Mouse (Mus musculus) gastrocnemius, postnatal 14 days (tissue): ENCODE measurements around the gene Focad. TPM values are rescaled to one million over a fixed set of nuclear protein-coding genes. Genes with fewer than 3 reads are reported as not detected.

ENCODE experiments used
- DNase-seq: peaks from one replicate; pipeline ENCODE4 v3.0.0; 2021; ENCODE audit warnings: mixed read lengths
- intact Hi-C: fragments of 180-260 bp; cut with DNase I; formaldehyde crosslinking; loops from one replicate; pipeline ENCODE4 v1.15.1; 2025; ENCODE audit warnings: low total_unique reads
- total RNA-seq, 2 experiments: library from RNA; stranded (reverse); gene quantifications; 2 replicates each; pipeline ENCODE4 v1.2.3; 2021

The Focad gene
- total RNA-seq, 2 experiments from 2014 or later = 12.0 to 14.6 TPM

- no peak for DNase-seq
- intact Hi-C loops = no loop called here
Observed at GRCm38 (mm10) chr4:88138366-88138917, 44.0 kb downstream of the Focad start.

GRCm38 (mm10) chr4:88149462-88149861 lies 55.0 kb downstream of the Focad start:
- no peak for DNase-seq
- intact Hi-C loops = no loop called here

- DNase-seq = no peak
- intact Hi-C loops = no loop called here
Observed at GRCm38 (mm10) chr4:88155490-88156160, 61.2 kb downstream of the Focad start.

DNA sequence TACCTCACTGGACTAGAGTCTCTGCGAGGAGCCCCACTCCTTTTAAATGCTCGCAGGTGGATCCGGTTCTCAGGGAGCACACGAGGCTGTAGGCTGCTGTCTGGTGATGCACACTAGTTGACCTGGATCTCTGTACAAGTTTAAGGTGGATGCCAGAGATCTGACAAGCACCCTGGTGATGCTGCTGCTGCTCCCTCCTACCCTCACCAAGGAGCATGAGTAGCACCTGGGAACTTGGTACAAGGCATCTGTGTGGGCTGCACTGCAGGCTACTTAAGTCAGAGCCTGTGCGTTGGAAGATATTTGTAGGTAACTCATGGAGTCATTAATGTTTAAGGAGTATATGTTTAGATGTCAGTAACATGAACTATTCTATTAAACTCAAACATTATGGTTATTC lies 62.5 kb downstream of the Focad start:
- intact Hi-C loops = no loop called here
- no peak for DNase-seq

DNA sequence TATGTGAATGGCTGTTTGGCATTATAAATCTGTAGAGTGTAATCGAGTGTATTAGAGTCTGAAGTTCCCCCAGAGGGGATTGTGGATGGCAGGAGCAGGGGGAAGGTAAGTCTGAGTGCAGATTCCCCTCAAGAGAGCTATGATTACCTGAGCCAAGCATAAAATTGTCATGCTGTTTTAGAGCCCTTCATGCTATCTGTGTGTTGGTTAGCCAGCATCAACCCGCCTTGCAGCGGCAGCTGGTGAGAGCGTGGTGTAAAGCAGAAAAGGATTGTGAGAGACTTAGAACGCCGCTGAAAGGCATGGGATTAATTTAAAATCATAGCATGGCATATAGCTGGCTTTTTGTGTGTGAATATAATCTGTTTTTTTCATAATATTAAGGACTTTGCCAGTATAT lies 63.2 kb downstream of the Focad start:
- intact Hi-C loops = no loop called here

DNA sequence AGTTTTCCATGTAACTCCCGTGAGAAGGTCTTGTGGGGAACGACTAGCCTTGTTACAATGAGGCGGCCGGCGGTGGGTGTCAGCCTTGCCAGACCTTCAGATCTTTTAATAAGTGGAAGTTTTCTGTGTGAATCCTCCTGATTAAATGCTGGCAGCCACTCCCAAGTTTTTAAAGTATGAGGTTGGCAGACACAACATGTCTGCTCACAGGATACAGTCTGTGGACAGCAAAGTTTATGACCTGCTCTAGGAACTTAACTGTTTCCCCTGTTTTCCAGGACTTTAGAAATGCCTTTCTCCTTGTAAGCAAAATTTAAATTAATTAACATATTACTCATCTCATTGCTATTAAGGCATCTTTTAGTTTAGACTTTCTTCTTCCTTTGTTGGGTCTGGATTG lies 64.8 kb downstream of the Focad start:
- DNase-seq = no peak
- intact Hi-C loops = no loop called here

More for the DNA sequence above, 63.2 kb downstream of the Focad start:
- DNase-seq = no peak

DNA sequence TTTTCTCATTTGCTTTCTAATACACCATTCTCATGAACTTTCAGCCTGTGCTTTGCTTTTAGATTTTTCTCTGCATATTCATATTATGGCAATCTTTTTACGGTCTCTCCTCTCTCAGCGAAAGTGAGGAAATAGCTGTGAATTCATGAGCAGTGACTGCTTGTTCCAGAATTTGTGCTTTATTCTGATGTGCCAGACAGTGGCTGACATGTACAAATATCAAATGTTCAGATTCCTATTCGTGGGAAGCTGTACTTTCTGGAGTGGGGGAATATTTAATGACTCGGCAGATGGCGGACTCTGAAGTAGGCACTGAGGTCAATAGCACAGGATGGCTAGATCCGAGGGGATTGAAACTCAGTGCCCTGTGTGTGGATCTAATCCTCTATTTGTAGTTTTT lies 65.3 kb downstream of the Focad start:
- intact Hi-C loops = no loop called here
- DNase-seq = no peak

DNA sequence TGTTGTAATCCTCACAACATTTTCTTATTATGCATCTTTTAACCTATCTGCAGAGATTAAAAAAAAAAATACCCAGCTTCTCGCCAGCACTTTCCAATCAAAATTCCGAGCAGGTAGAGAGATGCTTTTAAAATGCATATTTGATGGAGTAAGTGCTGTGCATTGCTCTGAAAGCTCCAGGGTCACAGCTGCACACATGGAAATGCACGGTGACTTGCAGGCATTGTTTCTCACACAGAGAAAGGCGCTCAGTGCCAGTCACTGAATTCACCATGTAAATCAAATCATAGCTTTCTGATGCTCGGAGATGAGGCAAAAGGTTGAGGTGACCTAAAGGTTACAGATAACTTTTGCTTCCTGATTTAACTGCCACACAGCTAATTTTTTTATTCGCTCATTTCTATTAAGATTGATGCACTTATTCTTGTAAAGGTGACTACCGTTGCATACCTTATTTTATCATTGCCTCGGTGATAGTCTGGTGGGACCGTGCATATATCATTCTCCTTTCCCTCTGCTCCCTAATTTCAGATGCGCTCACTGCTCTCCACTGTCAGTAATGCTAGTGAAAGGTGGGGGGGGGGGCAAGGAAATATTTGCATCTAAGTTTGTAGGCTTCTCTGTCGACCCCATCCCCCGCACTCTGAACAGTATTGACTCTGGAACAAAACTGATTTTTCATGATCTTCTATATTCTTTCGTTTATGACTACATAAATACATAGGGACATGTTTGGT lies 69.2 kb downstream of the Focad start:
- intact Hi-C loops = no loop called here
- no peak for DNase-seq

DNA sequence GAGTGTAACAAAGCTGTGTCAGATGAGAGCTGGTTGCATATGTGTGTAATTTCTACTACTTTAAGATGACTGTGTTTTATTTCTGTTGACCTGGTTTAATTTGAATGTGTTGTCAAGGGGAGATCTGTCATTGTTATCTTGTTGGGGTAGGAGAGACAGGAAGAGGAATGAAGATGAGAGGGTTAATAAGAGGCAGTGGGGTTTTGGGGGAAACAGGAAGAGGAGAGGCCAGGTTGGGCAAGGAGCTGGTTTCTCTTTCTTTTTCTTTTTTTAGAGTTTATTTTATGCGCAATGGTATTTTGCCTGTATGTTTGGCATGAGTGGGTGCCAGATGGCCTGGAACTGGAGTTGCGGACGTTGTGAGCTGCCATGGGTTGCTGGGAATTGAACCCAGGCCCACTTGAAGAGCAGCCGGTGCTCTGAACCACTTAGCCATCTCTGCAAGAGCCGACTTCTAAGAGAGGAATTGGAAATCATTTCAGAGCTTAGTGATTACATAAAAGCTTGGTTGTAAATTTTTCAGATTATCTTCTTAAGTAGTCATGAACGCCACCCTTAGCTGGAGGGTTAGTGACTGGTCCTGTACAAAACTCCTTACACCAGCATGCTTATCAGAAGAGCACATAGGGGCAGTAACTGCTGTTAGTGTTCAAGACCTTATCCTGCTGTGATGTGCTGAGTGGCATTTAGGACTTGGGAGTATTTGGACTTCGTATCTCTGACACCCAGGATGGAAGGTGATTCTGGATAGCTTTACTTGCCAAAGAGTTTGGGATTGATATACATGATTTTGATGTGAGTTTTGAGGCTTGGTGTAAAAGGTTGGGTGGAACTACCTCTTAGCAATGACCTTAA lies 72.8 kb downstream of the Focad start:
- intact Hi-C loops = no loop called here

DNA sequence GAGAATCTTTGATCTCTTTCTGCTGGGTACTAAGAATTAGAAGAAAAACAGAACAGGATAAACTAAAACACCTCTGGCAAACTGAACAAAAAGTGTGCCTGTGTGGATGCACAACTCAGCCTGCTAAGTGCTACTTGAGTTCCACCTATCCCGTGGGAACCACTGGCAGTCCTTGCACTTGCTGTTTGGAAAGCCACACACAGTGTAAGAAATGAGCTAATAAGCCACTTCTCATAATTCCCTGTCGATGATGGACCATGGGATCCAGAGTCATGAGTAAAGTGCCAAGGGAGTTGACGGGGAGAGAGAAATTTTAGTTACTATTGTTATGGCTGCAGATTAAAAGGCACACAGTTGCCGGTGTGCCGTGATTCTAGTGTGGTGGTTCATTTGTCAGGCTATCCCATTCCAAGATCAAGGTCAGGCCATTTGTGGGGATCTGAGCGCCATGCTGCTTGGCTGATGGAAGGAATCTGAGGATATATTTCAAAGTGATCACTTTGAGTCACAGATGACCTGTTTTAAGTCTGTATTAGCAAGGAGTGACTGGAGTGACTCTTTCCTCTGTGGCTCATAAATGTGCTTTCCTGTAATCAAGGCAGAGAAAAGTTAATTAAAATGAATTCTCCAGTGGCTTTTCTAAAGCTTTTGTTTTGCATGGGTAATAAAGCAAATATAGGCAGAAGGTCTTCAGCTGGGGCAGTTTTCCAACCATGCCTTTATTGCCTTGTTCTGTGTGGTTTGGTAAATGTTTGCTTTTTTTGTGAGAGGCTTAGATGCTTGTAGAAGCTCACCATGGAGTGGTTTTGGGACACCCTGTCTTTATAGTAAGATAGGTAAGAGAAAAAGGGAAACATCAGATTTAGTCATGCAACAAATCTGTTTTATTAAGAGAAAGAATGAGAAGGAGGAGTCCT lies 80.9 kb downstream of the Focad start:
- DNase-seq = no peak
- intact Hi-C loops = no loop called here

More for the DNA sequence above, 72.8 kb downstream of the Focad start:
- no peak for DNase-seq

- no peak for DNase-seq
- intact Hi-C loops = no loop called here
Observed at GRCm38 (mm10) chr4:88179296-88179695, 84.9 kb downstream of the Focad start.

DNA sequence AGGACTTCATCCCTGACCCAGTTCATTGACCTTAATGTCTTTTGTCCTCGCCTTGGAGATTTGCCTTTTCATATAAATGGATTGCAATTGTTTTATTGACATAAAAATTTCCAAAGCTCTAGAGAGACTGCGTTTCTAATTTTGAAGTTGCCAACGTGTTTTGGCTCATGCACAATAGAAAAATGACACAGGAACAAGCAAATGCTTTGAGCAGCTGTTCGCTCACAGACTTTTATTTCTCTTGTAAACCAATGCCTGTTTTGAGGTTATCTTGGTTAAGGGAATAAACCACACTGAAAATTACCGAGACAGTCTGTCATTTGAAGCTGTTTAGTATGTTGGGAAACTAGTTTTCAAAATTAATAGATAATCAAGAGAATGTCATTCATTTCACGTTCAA lies 89.9 kb downstream of the Focad start:
- intact Hi-C loops = no loop called here

GRCm38 (mm10) chr4:88185872-88186426 lies 91.5 kb downstream of the Focad start:
- intact Hi-C loops = no loop called here
- no peak for DNase-seq

More for the DNA sequence above, 89.9 kb downstream of the Focad start:
- DNase-seq = no peak

GRCm38 (mm10) chr4:88187649-88188048 lies 93.2 kb downstream of the Focad start:
- no peak for DNase-seq
- intact Hi-C loops = no loop called here

DNA sequence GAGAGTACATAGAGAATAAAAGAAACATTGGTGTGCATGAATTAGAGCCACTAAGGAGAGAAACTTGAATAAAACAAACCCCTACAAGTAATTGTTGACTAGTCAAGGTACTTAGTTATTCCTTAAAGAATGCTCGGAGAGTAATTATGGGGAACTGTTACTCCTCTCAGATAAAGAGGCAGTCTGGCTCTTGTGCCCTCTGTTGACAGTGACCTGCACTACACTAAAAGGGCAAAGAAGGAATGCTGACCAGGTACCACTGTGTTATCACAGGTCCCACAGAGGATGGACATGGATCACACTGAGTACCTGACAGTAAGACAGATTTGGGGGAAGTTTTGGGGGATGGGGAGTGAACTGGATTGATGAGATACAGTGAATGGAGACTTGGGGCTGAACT lies 95.1 kb downstream of the Focad start:
- intact Hi-C loops = no loop called here

GRCm38 (mm10) chr4:88194256-88194655 lies 99.8 kb downstream of the Focad start:
- intact Hi-C loops = no loop called here
- DNase-seq = no peak

More for the DNA sequence above, 95.1 kb downstream of the Focad start:
- no peak for DNase-seq

GRCm38 (mm10) chr4:88195898-88196495 lies 101.6 kb downstream of the Focad start:
- no peak for DNase-seq
- intact Hi-C loops = no loop called here

GRCm38 (mm10) chr4:88196500-88196912 lies 102.1 kb downstream of the Focad start:
- intact Hi-C loops = no loop called here

More at GRCm38 (mm10) chr4:88196500-88196912, 102.1 kb downstream of the Focad start:
- DNase-seq = no peak
